Comparison of ENCODE assay signal across 13 mouse cellular contexts in genomic region chr13:57722329-57722936, GRCm38 (mm10).
DNase-seq lines count a peak whose midpoint lies in the region; ATAC-seq and TF ChIP-seq lines count a peak whose summit lies in the region.
"Had no signal": no experiment of that assay in that cellular context is flagged by ENCODE, and none has a peak within 500 bp of the region (broad histone marks: within the 10 kb centered on the region; RNA-seq: fewer than 3 reads in every experiment).

No protein-coding gene starts in this region.

- no peak overlapping the region for H3K4me3 ChIP-seq in midbrain, postnatal 0 days (ENCODE audit: low read depth, low read length)
- H3K4me3 ChIP-seq: liver, embryonic 12.5 days had no signal

- H3K4me2 ChIP-seq in midbrain, postnatal 0 days (ENCODE audit: low read depth, low read length, poor library complexity, severe bottlenecking), result no peak overlapping the region
- H3K4me2 ChIP-seq: heart, embryonic 11.5 days; liver, embryonic 12.5 days had no signal

- WGBS in midbrain, postnatal 0 days, result 36% methylated on average over 17 of the region's 17 CpGs

- no peaks in the 10 kb centered on the region for H3K36me3 ChIP-seq in midbrain, postnatal 0 days (ENCODE audit: insufficient read depth, low read length)
- H3K36me3 ChIP-seq: liver, embryonic 12.5 days had no signal

- no peak for ATAC-seq in midbrain, postnatal 0 days (ENCODE audit: low FRiP score)
- no peak for ATAC-seq in megakaryocyte, adult 5-6 weeks (ENCODE audit: poor library complexity, severe bottlenecking)
- ATAC-seq: liver, embryonic 12.5 days had no signal

- H3K27me3 ChIP-seq in midbrain, postnatal 0 days (ENCODE audit: insufficient read depth, low read length), result no peaks in the 10 kb centered on the region

- TF ChIP-seq CTCF in midbrain, postnatal 0 days (IDR thresholded peaks at IDR 0.05), result no peak

- H3K9ac ChIP-seq in midbrain, postnatal 0 days (replicated peaks; ENCODE audit: low read length, poor library complexity, severe bottlenecking), result no peak overlapping the region
- H3K9ac ChIP-seq: liver, embryonic 12.5 days had no signal

- H3K4me1 ChIP-seq in midbrain, postnatal 0 days (ENCODE audit: insufficient read depth, low read length), result no peaks in the 10 kb centered on the region
- H3K4me1 ChIP-seq: liver, embryonic 12.5 days had no signal

- no peak overlapping the region for H3K27ac ChIP-seq in midbrain, postnatal 0 days (ENCODE audit: low read depth, low read length)
- H3K27ac ChIP-seq: liver, embryonic 12.5 days had no signal

- DNase-seq in kidney, postnatal 10 days, result peak; percentile 8
- no peak for DNase-seq in kidney, postnatal 25 days
- peak; percentile 56 to 61 for DNase-seq in cerebellum, adult 18-20 months
- peak; percentile 54 to 58 for DNase-seq in cerebellum, postnatal 25 days
- DNase-seq in midbrain, postnatal 0 days (ENCODE audit: low spot score), result peak; percentile 61
- DNase-seq in adrenal gland, postnatal 25 days, result no peak
- DNase-seq: adrenal gland, postnatal 36 days; heart, postnatal 36 days; kidney, adult 18-20 months; right cerebral cortex, postnatal 14 days had no signal

- H3K9me3 ChIP-seq in midbrain, postnatal 0 days (ENCODE audit: low read length), result no peaks in the 10 kb centered on the region
- H3K9me3 ChIP-seq: liver, embryonic 12.5 days had no signal

Comparison
In these comparisons a context has a peak if more than half of its experiments do, and no peak if none do; other contexts are left out.
1. DNase-seq: peak in kidney, postnatal 10 days (single experiment), cerebellum, adult 18-20 months (2 of 2), cerebellum, postnatal 25 days (2 of 2) and midbrain, postnatal 0 days (single experiment); none in kidney, postnatal 25 days (0 of 2) and adrenal gland, postnatal 25 days (single experiment).